Mouse (Mus musculus) CH12.LX (cell line): ENCODE measurements around the gene Mettl24.

Experiments used
- CTCF ChIP-seq, 2 experiments: IDR thresholded peaks in 1 of 2; conservative IDR thresholded peaks in 1 of 2; 2 replicates each; pipeline ENCODE4 v1.5.1; 2011 to 2012; ENCODE audit warnings: low read depth in 2 of 2, low read length in 2 of 2, improper control_type of control experiment in 1 of 2, inconsistent platforms in 1 of 2, mild to moderate bottlenecking in 1 of 2, moderate library complexity in 1 of 2
- GABPA ChIP-seq: IDR thresholded peaks from 2 replicates; pipeline ENCODE4 v1.6.1; 2012; ENCODE audit warnings: low read depth, low read length, improper control_type of control experiment, inconsistent platforms; ENCODE audit not compliant: insufficient replicate concordance
- POLR2A ChIP-seq: IDR thresholded peaks from 2 replicates; pipeline ENCODE4 v1.6.1; 2011; ENCODE audit warnings: low read depth, mild to moderate bottlenecking, improper control_type of control experiment, low read length
- POLR2AphosphoS2 ChIP-seq: IDR thresholded peaks from 2 replicates; pipeline ENCODE4 v1.6.1; 2011; ENCODE audit warnings: low read depth, low read length, improper control_type of control experiment
- ZC3H11A ChIP-seq: IDR thresholded peaks from 2 replicates; pipeline ENCODE4 v1.6.1; 2012; ENCODE audit warnings: low read depth, mild to moderate bottlenecking, inconsistent platforms, low read length, improper control_type of control experiment
- ZMIZ1 ChIP-seq: IDR thresholded peaks from 2 replicates; pipeline ENCODE4 v1.6.1; 2012; ENCODE audit warnings: low read depth, mild to moderate bottlenecking, inconsistent platforms, low read length, improper control_type of control experiment

- TF ChIP-seq POLR2A (no peak), CTCF (conservative IDR thresholded peaks at IDR 0.05 in 1 of 2, IDR thresholded peaks at IDR 0.05 in 1 of 2; ENCODE audit: low read depth in 2 of 2, low read length in 2 of 2) (no peak), ZC3H11A (no peak), ZMIZ1 (no peak), POLR2AphosphoS2 (no peak), GABPA (no peak)
These were observed 7.2 kb upstream of the Mettl24 start for GRCm38 (mm10) chr10:40675921-40676320.
